Mouse (Mus musculus): ENCODE results near the gene Slco1c1.
"Not testable (repeated sequence)": the region's sequence is repeated elsewhere in the genome, so short reads cannot be mapped to it uniquely, and the experiment has no call there.

The Slco1c1 gene

GRCm38 (mm10) chr6:141590598-141591200 is 66.5 kb downstream of the Slco1c1 start:
- not testable (repeated sequence) for DNase-seq

- DNase-seq, result no peak
Observed at GRCm38 (mm10) chr6:141596081-141596480, 71.9 kb downstream of the Slco1c1 start.

- DNase-seq, result no peak
Observed at GRCm38 (mm10) chr6:141597037-141597436, 72.9 kb downstream of the Slco1c1 start.

- no peak for DNase-seq
Observed at GRCm38 (mm10) chr6:141600940-141601339, 76.8 kb downstream of the Slco1c1 start.

- DNase-seq, result no peak
Observed at GRCm38 (mm10) chr6:141610702-141611260, 86.6 kb downstream of the Slco1c1 start.

- no peak for DNase-seq
Observed at GRCm38 (mm10) chr6:141614017-141614416, 89.8 kb downstream of the Slco1c1 start.

- no peak for DNase-seq
Observed at GRCm38 (mm10) chr6:141615348-141615747, 91.2 kb downstream of the Slco1c1 start.

Data from thymus, postnatal 25 days (tissue).